In the genomic region with DNA sequence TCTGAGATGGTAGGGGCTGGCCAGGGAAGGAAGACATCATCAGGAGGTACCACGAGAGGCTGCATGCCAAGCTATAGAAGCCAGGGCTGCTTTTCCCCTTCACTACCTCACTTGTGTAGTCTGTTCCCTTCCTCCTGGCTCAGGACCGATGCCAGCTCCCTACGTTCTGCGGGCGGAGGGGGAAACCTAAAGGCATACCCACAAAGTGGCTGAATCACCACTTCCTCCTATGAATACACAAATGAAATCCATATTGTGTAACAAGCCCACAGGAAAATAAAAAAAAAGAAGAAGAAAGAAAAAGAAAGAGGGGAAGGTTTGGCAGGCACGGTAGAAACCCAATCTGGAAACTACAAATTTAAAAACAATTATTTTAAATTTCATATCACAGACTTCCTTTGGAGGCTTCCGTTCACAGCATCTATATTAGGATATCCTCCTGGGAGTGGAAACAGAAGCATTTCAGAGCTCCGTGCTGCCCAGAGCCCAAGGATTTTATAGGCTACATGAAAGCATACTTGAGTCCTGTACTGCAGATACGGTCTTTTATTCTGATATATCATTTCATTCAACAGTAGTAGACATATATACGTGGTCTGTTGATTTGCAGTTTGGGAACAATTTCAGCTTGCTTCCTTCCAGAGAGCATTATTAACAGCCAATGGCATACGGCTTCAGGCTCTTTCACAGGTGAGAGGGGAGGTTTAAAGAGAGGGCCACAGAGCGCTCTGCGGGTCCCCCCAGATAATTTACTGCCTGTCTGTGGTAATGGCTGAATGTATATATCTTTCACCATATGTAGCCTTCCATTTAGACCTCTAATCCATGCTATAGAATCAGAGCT, we compare ENCODE assay signal across 8 mouse cellular contexts.
DNase-seq lines count a peak whose midpoint lies in the region; ATAC-seq lines count a peak whose summit lies in the region.

No protein-coding gene starts in this region.

- H3K9ac ChIP-seq in limb, embryonic 11.5 days (ENCODE audit: low read length) = no peak overlapping the region

- WGBS in limb, embryonic 11.5 days = 28% methylated on average over 13 of the region's 13 CpGs

- peaks cover 12% of the 10 kb centered on the region for H3K4me1 ChIP-seq in limb, embryonic 11.5 days (ENCODE audit: control insufficient read depth, insufficient read depth, low read length)

- peak; percentile 97 for ATAC-seq in granulocyte monocyte progenitor cell, adult 5-6 weeks (replicated peaks; ENCODE audit: poor library complexity, severe bottlenecking)
- peak; percentile 73; the same call in 1 of the 2 replicates for ATAC-seq in limb, embryonic 11.5 days (ENCODE audit: insufficient number of reproducible peaks, low FRiP score, low TSS enrichment, low read depth)

- H3K4me2 ChIP-seq in limb, embryonic 11.5 days (ENCODE audit: low read depth, severe bottlenecking) = no peak overlapping the region

- no peak overlapping the region for H3K27ac ChIP-seq in limb, embryonic 11.5 days (replicated peaks; ENCODE audit: low read depth, low read length)

- H3K27me3 ChIP-seq in limb, embryonic 11.5 days (ENCODE audit: control insufficient read depth, insufficient read depth, low read length) = no peaks in the 10 kb centered on the region

- H3K9me3 ChIP-seq in limb, embryonic 11.5 days (ENCODE audit: control insufficient read depth, low read length) = no peaks in the 10 kb centered on the region

- peak; percentile 34 for DNase-seq in layer of hippocampus, adult 11-12 months (ENCODE audit: low spot score)
- DNase-seq in layer of hippocampus, adult 9-10 months (ENCODE audit: low spot score) = no peak
- peak; percentile 46 for DNase-seq in limb, embryonic 11.5 days (ENCODE audit: low spot score)
- peak; percentile 66 to 75 for DNase-seq in right cerebral cortex, adult 2 months (ENCODE audit: low spot score in 2 of 2)
- no peak for DNase-seq in yolk sac, embryonic 10.5 days (ENCODE audit: low spot score)
- no peak for DNase-seq in thymus, adult 18-20 months
- no peak for DNase-seq in thymus, postnatal 10 days (ENCODE audit: low spot score in 2 of 2)

- no peaks in the 10 kb centered on the region for H3K36me3 ChIP-seq in limb, embryonic 11.5 days (ENCODE audit: control insufficient read depth, insufficient read depth, low read length)

- H3K4me3 ChIP-seq in limb, embryonic 11.5 days (ENCODE audit: low read depth, low read length) = no peak overlapping the region

Comparison
In these comparisons a context has a peak if more than half of its experiments do, and no peak if none do; other contexts are left out.
1. DNase-seq: peak in layer of hippocampus, adult 11-12 months (single experiment), limb, embryonic 11.5 days (single experiment) and right cerebral cortex, adult 2 months (2 of 2); none in layer of hippocampus, adult 9-10 months (single experiment), yolk sac, embryonic 10.5 days (single experiment), thymus, adult 18-20 months (0 of 2) and thymus, postnatal 10 days (0 of 2).